Mouse (Mus musculus): ENCODE measurements around the gene Lefty2. TPM values are rescaled to one million over a fixed set of nuclear protein-coding genes. Genes with fewer than 3 reads are reported as not detected.

Lefty2 gene
- polyA plus RNA-seq, 1 experiment from 2014 or later, result not detected

DNA sequence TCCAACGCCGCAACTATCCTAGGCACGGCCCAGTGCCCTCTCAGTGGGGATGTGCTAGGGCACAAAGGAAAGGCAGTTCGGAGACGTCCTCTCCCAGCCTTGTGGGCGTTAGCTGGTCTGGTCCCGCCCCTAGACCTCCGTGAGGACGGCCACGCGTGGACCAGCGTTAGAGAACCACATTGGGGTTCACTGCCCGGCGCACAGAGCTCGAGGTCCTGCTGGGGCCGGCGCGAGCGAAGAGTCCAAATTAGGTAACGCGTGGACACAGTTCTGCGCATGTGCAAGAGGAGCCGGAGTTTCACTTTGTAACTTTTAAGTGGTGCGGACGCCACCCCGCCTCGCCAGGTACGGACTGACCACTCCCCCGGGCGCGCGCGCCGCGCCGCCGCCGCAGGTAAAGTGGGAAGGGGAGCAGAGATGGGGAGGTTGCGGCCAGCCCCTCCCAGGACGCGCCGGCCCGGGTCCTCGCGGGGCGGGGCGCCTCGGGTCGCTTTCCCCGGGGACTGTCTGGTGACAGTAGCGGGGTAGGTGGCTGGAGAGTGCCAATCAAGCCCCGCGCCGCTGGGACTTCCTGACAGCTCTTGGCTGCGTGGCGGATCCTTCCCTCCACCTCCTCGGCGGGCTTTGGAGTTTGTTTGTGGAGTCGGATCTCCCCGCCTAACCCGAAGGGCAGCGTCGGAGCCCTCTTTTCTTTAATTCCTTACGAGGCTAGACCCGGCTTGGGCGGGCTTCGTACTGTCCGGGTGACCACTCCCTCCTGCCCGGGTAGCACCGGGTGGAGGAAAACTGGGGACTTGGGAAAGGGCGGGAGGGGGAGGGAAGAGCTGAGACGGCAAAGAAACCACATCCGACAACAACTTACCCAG, 49.5 kb downstream of the Lefty2 start, which contains the start of gene Tmem63a:
Gene Tmem63a (plus strand): TSS at position 179 of the 866 bp plus-strand sequence.
- Histone ChIP-seq H3K9me3 (replicated peaks) (no peaks in the 10 kb centered on the region), H3K4me1 (peaks cover 50% of the 10 kb centered on the region), H3K27ac (peak within 1 kb of the TSS; percentile 91), H3K36me3 (no peaks in the 10 kb centered on the region), H3K4me3 (peak within 1 kb of the TSS; percentile 88), H3K27me3 (ENCODE audit: low read depth, poor library complexity, severe bottlenecking) (peaks cover 71% of the 10 kb centered on the region)
- under 1% methylated on average over 73 of the region's 73 CpGs for WGBS
- peak; percentile 80 for DNase-seq (ENCODE audit: low spot score)

DNA sequence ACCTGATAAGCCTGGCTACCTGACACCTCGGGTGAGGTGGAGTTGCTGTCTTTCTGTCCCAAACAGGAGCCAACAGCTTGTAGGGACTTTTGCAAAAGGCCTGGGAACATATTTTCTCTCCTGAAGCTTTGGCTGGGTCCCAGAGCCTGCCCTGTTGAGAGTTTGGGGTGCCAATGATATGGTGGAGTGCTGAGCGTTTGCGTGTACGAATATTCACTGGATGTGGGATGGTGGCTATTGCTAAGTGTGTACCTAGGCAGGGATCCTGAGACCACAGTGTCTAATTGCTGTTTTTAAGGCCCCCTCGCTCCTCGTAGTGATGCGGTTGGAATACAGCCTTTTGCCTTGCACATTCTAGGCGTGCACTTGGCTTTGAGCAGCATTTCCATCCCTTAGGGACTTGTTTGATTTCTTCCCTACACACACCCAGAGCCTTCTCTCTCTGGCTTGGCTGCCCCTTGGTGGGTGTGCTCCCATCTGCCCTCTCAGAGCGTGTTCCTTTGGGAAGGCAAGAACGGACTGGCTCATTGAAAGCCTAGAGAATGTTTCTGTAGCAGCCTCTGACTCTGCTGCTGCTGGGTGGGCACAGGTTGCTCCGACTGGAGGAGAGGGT, 50.2 kb downstream of the Lefty2 start:
- no peak for DNase-seq (ENCODE audit: low spot score)
- peaks cover 49% of the 10 kb centered on the region for H3K4me1 ChIP-seq
- H3K4me3 ChIP-seq, result peak overlapping the region; percentile 88
- H3K27ac ChIP-seq, result peak overlapping the region; percentile 91
- no peaks in the 10 kb centered on the region for H3K36me3 ChIP-seq
- H3K27me3 ChIP-seq (ENCODE audit: low read depth, poor library complexity, severe bottlenecking), result peaks cover 64% of the 10 kb centered on the region
- no peaks in the 10 kb centered on the region for H3K9me3 ChIP-seq (replicated peaks)
- WGBS, result 40% methylated on average over 11 of the region's 11 CpGs

DNA sequence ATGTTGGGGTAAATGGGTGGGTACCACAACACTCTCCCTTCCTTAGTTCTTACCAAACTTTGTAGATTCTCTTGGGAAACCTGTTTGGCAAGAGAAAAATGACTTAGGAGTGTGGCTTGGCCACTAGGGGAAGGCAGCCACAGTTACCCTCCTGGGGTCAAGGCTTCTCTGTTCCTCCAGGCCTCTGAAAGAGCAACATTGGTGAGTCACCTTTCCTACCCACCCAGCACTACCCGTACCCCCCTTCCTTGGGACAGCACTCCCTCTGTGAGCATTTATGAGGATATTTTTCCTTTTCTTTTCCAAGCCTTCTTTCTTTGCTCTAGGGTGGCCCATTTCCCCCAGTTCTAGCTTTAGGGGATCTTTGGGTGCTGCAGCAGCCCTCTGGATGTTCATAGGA, 51.0 kb downstream of the Lefty2 start:
- no peak overlapping the region for H3K4me3 ChIP-seq
- no peaks in the 10 kb centered on the region for H3K9me3 ChIP-seq (replicated peaks)
- 74% methylated on average over 1 of the region's 1 CpGs for WGBS
- peaks cover 57% of the 10 kb centered on the region for H3K27me3 ChIP-seq (ENCODE audit: low read depth, poor library complexity, severe bottlenecking)
- H3K36me3 ChIP-seq, result no peaks in the 10 kb centered on the region
- H3K4me1 ChIP-seq, result peaks cover 51% of the 10 kb centered on the region
- no peak for DNase-seq (ENCODE audit: low spot score)
- H3K27ac ChIP-seq, result no peak overlapping the region

DNA sequence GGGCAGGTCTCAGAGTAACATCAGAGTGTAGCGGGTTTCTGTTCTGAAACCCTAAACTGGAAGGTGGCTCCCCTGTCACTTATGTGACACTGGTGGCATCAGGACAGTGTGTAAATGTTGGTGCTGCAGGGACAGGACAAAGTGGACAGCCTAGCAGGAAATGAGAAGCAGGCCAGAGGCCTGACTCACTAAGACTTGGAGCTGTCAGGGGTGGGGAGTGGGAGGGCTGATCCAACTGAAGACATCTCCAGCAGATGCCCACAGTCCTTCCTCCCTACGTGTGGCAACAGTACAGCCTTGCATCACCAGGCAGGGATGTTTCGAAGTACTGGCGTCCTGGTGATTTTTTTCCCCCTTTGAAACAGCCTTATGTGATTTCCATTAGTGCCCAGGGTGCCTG, 51.6 kb downstream of the Lefty2 start:
- no peak for DNase-seq (ENCODE audit: low spot score)
- no peaks in the 10 kb centered on the region for H3K36me3 ChIP-seq
- no peaks in the 10 kb centered on the region for H3K9me3 ChIP-seq (replicated peaks)
- H3K4me3 ChIP-seq, result no peak overlapping the region
- peaks cover 57% of the 10 kb centered on the region for H3K27me3 ChIP-seq (ENCODE audit: low read depth, poor library complexity, severe bottlenecking)
- 73% methylated on average over 4 of the region's 4 CpGs for WGBS
- peaks cover 57% of the 10 kb centered on the region for H3K4me1 ChIP-seq
- H3K27ac ChIP-seq, result peak overlapping the region; percentile 78

DNA sequence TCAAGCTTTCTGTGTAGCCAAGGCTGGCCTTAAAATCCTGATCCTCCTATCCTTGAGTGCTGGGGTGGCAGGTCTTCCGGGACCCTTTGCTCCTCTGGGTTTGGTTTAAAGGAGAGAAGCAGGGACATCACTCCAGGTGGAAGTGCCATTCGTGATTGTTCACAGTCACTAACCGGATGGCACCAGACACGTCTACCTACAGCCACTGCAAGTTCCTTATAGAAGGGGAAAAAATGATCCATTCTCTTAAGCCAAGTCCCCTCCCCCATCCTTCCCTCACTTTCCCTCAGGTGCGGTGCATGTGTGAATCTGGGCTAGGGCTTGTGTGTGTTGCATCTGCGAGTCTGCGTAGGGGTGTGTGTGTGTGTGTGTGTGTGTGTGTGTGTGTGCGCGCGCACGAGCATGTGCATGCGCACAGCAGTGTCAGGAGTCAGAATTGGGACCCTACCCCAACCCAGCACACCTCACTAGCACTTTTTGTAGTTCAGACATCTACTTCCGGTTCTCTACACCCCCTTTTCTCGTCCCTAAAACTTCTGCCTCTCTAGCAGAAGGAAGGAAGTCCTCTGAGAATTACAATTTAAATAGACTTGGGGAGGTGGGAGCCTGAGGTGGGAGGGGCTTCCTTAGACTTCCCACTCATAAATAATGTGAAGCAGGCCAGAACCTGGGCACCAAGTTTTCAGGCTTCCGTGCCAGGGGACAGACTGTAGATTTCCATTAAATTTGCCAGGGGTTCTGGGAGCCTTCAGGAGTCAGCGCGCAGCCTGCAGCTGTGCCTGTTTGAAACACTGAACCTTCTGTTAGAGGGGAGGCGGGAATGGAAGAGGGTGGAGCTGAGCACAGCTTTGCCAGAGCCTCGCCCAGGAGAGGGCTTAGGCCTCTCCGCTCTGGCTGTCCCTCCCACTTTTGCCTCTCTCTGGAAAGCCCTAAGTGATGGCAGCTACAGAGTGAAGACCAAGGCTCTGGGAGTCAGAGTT, 52.4 kb downstream of the Lefty2 start:
- H3K4me1 ChIP-seq, result peaks cover 57% of the 10 kb centered on the region
- WGBS, result 22% methylated on average over 20 of the region's 20 CpGs
- H3K36me3 ChIP-seq, result no peaks in the 10 kb centered on the region
- peak overlapping the region; percentile 39 for H3K4me3 ChIP-seq
- peak; percentile 69 for DNase-seq (ENCODE audit: low spot score)
- H3K9me3 ChIP-seq (replicated peaks), result no peaks in the 10 kb centered on the region
- H3K27me3 ChIP-seq (ENCODE audit: low read depth, poor library complexity, severe bottlenecking), result peaks cover 49% of the 10 kb centered on the region
- peak overlapping the region; percentile 78 for H3K27ac ChIP-seq

DNA sequence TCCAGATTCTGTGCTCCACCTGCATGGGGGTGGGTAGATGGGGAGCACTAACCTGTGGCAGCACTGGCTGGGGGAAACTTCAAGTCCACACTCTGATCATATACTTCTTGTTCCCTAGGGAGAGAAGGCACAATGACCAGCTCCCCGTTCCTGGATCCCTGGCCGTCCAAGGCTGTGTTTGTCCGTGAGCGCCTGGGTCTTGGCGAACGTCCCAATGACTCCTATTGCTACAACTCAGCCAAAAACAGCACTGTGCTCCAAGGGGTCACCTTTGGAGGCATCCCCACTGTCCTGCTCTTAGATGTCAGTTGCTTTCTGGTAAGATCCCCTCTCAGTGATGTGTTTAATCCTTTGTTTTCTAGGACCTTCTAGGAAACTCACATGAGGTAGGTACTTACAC, 53.5 kb downstream of the Lefty2 start:
- no peak for DNase-seq (ENCODE audit: low spot score)
- Histone ChIP-seq H3K27me3 (ENCODE audit: low read depth, poor library complexity, severe bottlenecking) (peaks cover 38% of the 10 kb centered on the region), H3K4me3 (no peak overlapping the region), H3K27ac (peak overlapping the region; percentile 78), H3K36me3 (0 out of 2 replicates have a peak, but pooled peaks cover 4% of the 10 kb centered on the region), H3K9me3 (replicated peaks) (no peaks in the 10 kb centered on the region), H3K4me1 (peaks cover 52% of the 10 kb centered on the region)
- 94% methylated on average over 6 of the region's 6 CpGs for WGBS

Other genes with a start within 250 kb of the Lefty2 start
- gene Mixl1, start 196.1 kb upstream of the Lefty2 start, polyA plus RNA-seq (2016; fragmentation: Nextera tagmentation; extraction: Ambion mirVana), result 0.09 and 0.28 TPM in 2 replicates
- gene Acbd3, start 167.1 kb upstream of the Lefty2 start, polyA plus RNA-seq (2016; fragmentation: Nextera tagmentation; extraction: Ambion mirVana), result 17.0 and 19.2 TPM in 2 replicates
- gene H3f3a, start 79.2 kb upstream of the Lefty2 start, polyA plus RNA-seq (2016; fragmentation: Nextera tagmentation; extraction: Ambion mirVana), result 2,611 and 2,929 TPM in 2 replicates
- gene Sde2, start 42.0 kb upstream of the Lefty2 start, polyA plus RNA-seq (2016; fragmentation: Nextera tagmentation; extraction: Ambion mirVana), result 46.7 and 50.8 TPM in 2 replicates
- 163 and 166 TPM in 2 replicates for gene Pycr2, start 11.2 kb downstream of the Lefty2 start, polyA plus RNA-seq (2016; fragmentation: Nextera tagmentation; extraction: Ambion mirVana)
- gene Lefty1, start 41.9 kb downstream of the Lefty2 start, polyA plus RNA-seq (2016; fragmentation: Nextera tagmentation; extraction: Ambion mirVana), result 0.23 and 0.33 TPM in 2 replicates
- gene Tmem63a, start 49.2 kb downstream of the Lefty2 start, polyA plus RNA-seq (2016; fragmentation: Nextera tagmentation; extraction: Ambion mirVana), result 2.9 and 6.2 TPM in 2 replicates
- 0.87 and 1.4 TPM in 2 replicates for gene Ephx1, start 127.8 kb downstream of the Lefty2 start, polyA plus RNA-seq (2016; fragmentation: Nextera tagmentation; extraction: Ambion mirVana)
- not detected in 2 replicates for gene 9130409I23Rik, start 158.1 kb downstream of the Lefty2 start, polyA plus RNA-seq (2016; fragmentation: Nextera tagmentation; extraction: Ambion mirVana)

Data from limb, embryonic 10.5 days (tissue).